Mouse (Mus musculus) stomach, postnatal 0 days (tissue): Measurements from ENCODE around the gene Hook2. TPM values are rescaled to one million over a fixed set of nuclear protein-coding genes. Genes with fewer than 3 reads are reported as not detected.

Source experiments
- ATAC-seq: fragments of 200-750 bp; cut with Nextera tagmentation; 2 replicates; pipeline ENCODE4 v1.8.0; 2017; ENCODE audit not compliant: low FRiP score, low TSS enrichment
- DNase-seq: peaks from one replicate; pipeline ENCODE4 v3.0.0-alpha.2; 2016; ENCODE audit warnings: low spot score
- H3K27ac ChIP-seq: fragments of 300-500 bp; sonication (generic); replicated peaks from 2 replicates; pipeline ENCODE4 v1.5.1; 2014; ENCODE audit warnings: mild to moderate bottlenecking, control low read depth
- H3K27me3 ChIP-seq: fragments of 300-500 bp; sonication (generic); 2 replicates; pipeline ENCODE4 v1.6.1; 2014; ENCODE audit warnings: low read length; ENCODE audit not compliant: control insufficient read depth, insufficient read depth
- H3K36me3 ChIP-seq: fragments of 300-500 bp; sonication (generic); 2 replicates; pipeline ENCODE4 v1.6.1; 2014; ENCODE audit warnings: low read length, mixed read lengths; ENCODE audit not compliant: control insufficient read depth, insufficient read depth
- H3K4me1 ChIP-seq: fragments of 300-500 bp; sonication (generic); replicated peaks from 2 replicates; pipeline ENCODE4 v1.6.1; 2014; ENCODE audit warnings: antibody characterized with exemption; ENCODE audit not compliant: control insufficient read depth, insufficient read depth
- H3K4me2 ChIP-seq: fragments of 300-500 bp; sonication (generic); replicated peaks from 2 replicates; pipeline ENCODE4 v1.6.1; 2014; ENCODE audit warnings: low read depth, mild to moderate bottlenecking, control low read depth, moderate library complexity
- H3K4me3 ChIP-seq: fragments of 300-500 bp; sonication (generic); 2 replicates; pipeline ENCODE4 v1.5.1; 2014; ENCODE audit warnings: low read depth, low read length, control low read depth
- H3K9ac ChIP-seq: fragments of 300-500 bp; sonication (generic); 2 replicates; pipeline ENCODE4 v1.6.1; 2014; ENCODE audit warnings: mild to moderate bottlenecking, low read length, control low read depth, mixed read lengths
- H3K9me3 ChIP-seq: fragments of 300-500 bp; sonication (generic); 2 replicates; pipeline ENCODE4 v1.6.1; 2016; ENCODE audit warnings: low read length; ENCODE audit not compliant: control insufficient read depth
- CTCF ChIP-seq: IDR thresholded peaks from 2 replicates; pipeline ENCODE4 v1.5.1; 2016; ENCODE audit warnings: antibody characterized with exemption, low read depth, mild to moderate bottlenecking, moderate library complexity
- EP300 ChIP-seq: optimal IDR thresholded peaks from 2 replicates; pipeline ENCODE3; 2016; ENCODE audit warnings: antibody characterized with exemption
- WGBS: fragments of 180-500 bp; shearing (Covaris S2); extraction: QIAGEN DNeasy Blood & Tissue Kit; methylation state at CpG from one replicate; pipeline ENCODE4 v1.1.7; 2014; 5-methylcytosine and 5-hydroxymethylcytosine counted together
- polyA plus RNA-seq: library from polyadenylated mRNA; unstranded; fragments of >200 nt; fragmentation: Nextera tagmentation; extraction: Ambion mirVana; gene quantifications from 2 replicates; pipeline ENCODE4 v1.2.1, GENCODE M21; 2015

Hook2 gene
- polyA plus RNA-seq, 1 experiment from 2014 or later, result 28.8 TPM

GRCm38 (mm10) chr8:85016724-85017123, 26.3 kb downstream of the Hook2 start:
- Histone ChIP-seq H3K4me3 (no peak overlapping the region), H3K27ac (peak overlapping the region; percentile 78), H3K9ac (no peak overlapping the region), H3K9me3 (no peaks in the 10 kb centered on the region), H3K4me1 (no peaks in the 10 kb centered on the region), H3K36me3 (peaks cover 25% of the 10 kb centered on the region), H3K27me3 (no peaks in the 10 kb centered on the region), H3K4me2 (no peak overlapping the region)
- 47% methylated on average over 10 of the region's 10 CpGs for WGBS
- ATAC-seq, result no peak
- no peak for DNase-seq
- TF ChIP-seq EP300, result no peak
- no peak for TF ChIP-seq CTCF

GRCm38 (mm10) chr8:85017209-85017608, 26.8 kb downstream of the Hook2 start:
- ATAC-seq (no peak), DNase-seq (no peak)
- no peak overlapping the region for H3K4me3 ChIP-seq
- H3K36me3 ChIP-seq, result peaks cover 27% of the 10 kb centered on the region
- H3K9ac ChIP-seq, result 0 out of 2 replicates have a peak overlapping the region, but pooled peaks have one; percentile 18
- TF ChIP-seq CTCF, result peak; percentile 40
- TF ChIP-seq EP300, result no peak
- H3K4me1 ChIP-seq, result no peaks in the 10 kb centered on the region
- peak overlapping the region; percentile 78 for H3K27ac ChIP-seq
- H3K4me2 ChIP-seq, result no peak overlapping the region
- 31% methylated on average over 5 of the region's 5 CpGs for WGBS
- no peaks in the 10 kb centered on the region for H3K9me3 ChIP-seq
- H3K27me3 ChIP-seq, result no peaks in the 10 kb centered on the region

- Histone ChIP-seq H3K27ac (no peak overlapping the region), H3K27me3 (no peaks in the 10 kb centered on the region), H3K36me3 (peaks cover 27% of the 10 kb centered on the region), H3K4me2 (no peak overlapping the region), H3K4me3 (no peak overlapping the region), H3K9me3 (no peaks in the 10 kb centered on the region), H3K9ac (no peak overlapping the region), H3K4me1 (0 out of 2 replicates have a peak, but pooled peaks cover 3% of the 10 kb centered on the region)
- TF ChIP-seq EP300, result no peak
- peak; percentile 28 for TF ChIP-seq CTCF
- DNase-seq, result no peak
- WGBS, result 92% methylated on average over 3 of the region's 3 CpGs
- ATAC-seq, result no peak
Measured at GRCm38 (mm10) chr8:85021514-85022055, 31.2 kb downstream of the Hook2 start.

GRCm38 (mm10) chr8:85023846-85024245, 33.4 kb downstream of the Hook2 start:
- H3K9ac ChIP-seq, result no peak overlapping the region
- H3K27me3 ChIP-seq, result no peaks in the 10 kb centered on the region
- no peak for ATAC-seq
- DNase-seq, result no peak
- H3K4me3 ChIP-seq, result no peak overlapping the region
- TF ChIP-seq CTCF, result no peak
- TF ChIP-seq EP300, result no peak
- H3K4me1 ChIP-seq, result peaks cover 3% of the 10 kb centered on the region; the same call in 1 of the 2 replicates
- WGBS, result 90% methylated on average over 3 of the region's 3 CpGs
- peak overlapping the region; percentile 91; the same call in 1 of the 2 replicates for H3K4me2 ChIP-seq
- peaks cover 17% of the 10 kb centered on the region for H3K36me3 ChIP-seq
- no peak overlapping the region for H3K27ac ChIP-seq
- H3K9me3 ChIP-seq, result no peaks in the 10 kb centered on the region

GRCm38 (mm10) chr8:85025098-85025932, 34.9 kb downstream of the Hook2 start, which contains the start of gene Asna1:
Gene Asna1, minus strand, starts transcription at chr8:85025281.
- Histone ChIP-seq H3K4me1 (peaks cover 3% of the 10 kb centered on the region; the same call in 1 of the 2 replicates), H3K9me3 (no peaks in the 10 kb centered on the region), H3K4me2 (peak within 1 kb of the TSS; percentile 91), H3K27me3 (no peaks in the 10 kb centered on the region), H3K36me3 (peaks cover 12% of the 10 kb centered on the region), H3K4me3 (peak within 1 kb of the TSS; percentile 79), H3K9ac (peak within 1 kb of the TSS; percentile 81), H3K27ac (peak within 1 kb of the TSS; percentile 95)
- ATAC-seq (peak; percentile 92), DNase-seq (peak; percentile 85)
- TF ChIP-seq CTCF (no peak), EP300 (no peak)
- 3% methylated on average over 30 of the region's 30 CpGs for WGBS
